ENCODE assay signal across 13 mouse cellular contexts in genomic region chr8:25331161-25331776, GRCm38 (mm10).
DNase-seq lines count a peak whose midpoint lies in the region; ATAC-seq lines count a peak whose summit lies in the region.
"Had no signal": no experiment of that assay in that cellular context is flagged by ENCODE, and none has a peak within 500 bp of the region (broad histone marks: within the 10 kb centered on the region; RNA-seq: fewer than 3 reads in every experiment).

No protein-coding gene starts in this region.

- WGBS in limb, embryonic 13.5 days, result 33% methylated on average over 7 of the region's 7 CpGs
- 69% methylated on average over 7 of the region's 7 CpGs for WGBS in hindbrain, embryonic 11.5 days

- H3K27me3 ChIP-seq in limb, embryonic 13.5 days, result no peaks in the 10 kb centered on the region
- H3K27me3 ChIP-seq in hindbrain, embryonic 11.5 days (ENCODE audit: control insufficient read depth, insufficient read depth, low read length), result no peaks in the 10 kb centered on the region
- H3K27me3 ChIP-seq: stomach, embryonic 15.5 days had no signal

- H3K9me3 ChIP-seq in limb, embryonic 13.5 days, result 0 out of 2 replicates have a peak, but pooled peaks cover 4% of the 10 kb centered on the region
- no peaks in the 10 kb centered on the region for H3K9me3 ChIP-seq in hindbrain, embryonic 11.5 days (ENCODE audit: control insufficient read depth, low read length)
- H3K9me3 ChIP-seq: stomach, embryonic 15.5 days had no signal

- H3K27ac ChIP-seq in limb, embryonic 13.5 days, result peak overlapping the region; percentile 16; the same call in 1 of the 2 replicates
- H3K27ac ChIP-seq in hindbrain, embryonic 11.5 days (ENCODE audit: low read depth, low read length), result no peak overlapping the region
- H3K27ac ChIP-seq: stomach, embryonic 15.5 days had no signal

- no peaks in the 10 kb centered on the region for H3K36me3 ChIP-seq in limb, embryonic 13.5 days
- no peaks in the 10 kb centered on the region for H3K36me3 ChIP-seq in hindbrain, embryonic 11.5 days (ENCODE audit: control insufficient read depth, insufficient read depth, low read length)
- H3K36me3 ChIP-seq: stomach, embryonic 15.5 days had no signal

- no peak for ATAC-seq in limb, embryonic 13.5 days (ENCODE audit: low FRiP score, low read depth)
- no peak for ATAC-seq in hindbrain, embryonic 11.5 days (ENCODE audit: low FRiP score)
- no peak for ATAC-seq in inflammation-experienced regulatory T-cells, adult 6 months
- ATAC-seq: midbrain, embryonic 16.5 days had no signal

- H3K4me2 ChIP-seq in limb, embryonic 13.5 days (replicated peaks), result no peak overlapping the region
- H3K4me2 ChIP-seq in hindbrain, embryonic 11.5 days (replicated peaks; ENCODE audit: low read depth, low read length), result no peak overlapping the region
- H3K4me2 ChIP-seq: liver, embryonic 11.5 days; stomach, embryonic 15.5 days had no signal

- peaks cover 61% of the 10 kb centered on the region for H3K4me1 ChIP-seq in limb, embryonic 13.5 days
- H3K4me1 ChIP-seq in hindbrain, embryonic 11.5 days (replicated peaks; ENCODE audit: control insufficient read depth, insufficient read depth, low read length), result no peaks in the 10 kb centered on the region

- no peak overlapping the region for H3K4me3 ChIP-seq in limb, embryonic 13.5 days
- no peak overlapping the region for H3K4me3 ChIP-seq in hindbrain, embryonic 11.5 days (ENCODE audit: low read depth, low read length)
- H3K4me3 ChIP-seq: stomach, embryonic 15.5 days had no signal

- H3K9ac ChIP-seq in limb, embryonic 13.5 days, result no peak overlapping the region
- no peak overlapping the region for H3K9ac ChIP-seq in hindbrain, embryonic 11.5 days (ENCODE audit: low read depth, low read length)
- H3K9ac ChIP-seq: stomach, embryonic 15.5 days had no signal

- DNase-seq in adrenal gland, postnatal 36 days, result peak; percentile 18
- DNase-seq in adrenal gland, postnatal 4 days (ENCODE audit: low spot score in 2 of 2), result no peak
- DNase-seq in NIH3T3 (ENCODE audit: low read depth), result peak; percentile 53
- peak; percentile 25 for DNase-seq in kidney, adult 18-20 months
- no peak for DNase-seq in hindbrain, embryonic 11.5 days (ENCODE audit: low spot score)
- DNase-seq in spleen, postnatal 4 days (ENCODE audit: low spot score in 2 of 2), result no peak
- DNase-seq: gastrocnemius, postnatal 25 days; heart, postnatal 36 days had no signal

Comparison
In these comparisons a context has a peak if more than half of its experiments do, and no peak if none do; other contexts are left out.
1. DNase-seq: peak in adrenal gland, postnatal 36 days (2 of 2), NIH3T3 (single experiment) and kidney, adult 18-20 months (single experiment); none in adrenal gland, postnatal 4 days (0 of 2), hindbrain, embryonic 11.5 days (single experiment) and spleen, postnatal 4 days (0 of 2).